Mouse (Mus musculus) cerebellum, adult 2 months (tissue): ENCODE data around the gene Cxadr.

Experiments
- CTCF ChIP-seq: fragments of 200-500 bp; IDR thresholded peaks from 2 replicates; pipeline ENCODE4 v1.5.1; 2011; ENCODE audit warnings: low read depth, mild to moderate bottlenecking, control low read depth, low read length, moderate library complexity, borderline replicate concordance; ENCODE audit not compliant: insufficient read depth
- POLR2A ChIP-seq: fragments of 200-500 bp; IDR thresholded peaks from 2 replicates; pipeline ENCODE4 v1.6.1; 2011; ENCODE audit warnings: low read length, control low read depth, borderline replicate concordance; ENCODE audit not compliant: insufficient read depth

DNA sequence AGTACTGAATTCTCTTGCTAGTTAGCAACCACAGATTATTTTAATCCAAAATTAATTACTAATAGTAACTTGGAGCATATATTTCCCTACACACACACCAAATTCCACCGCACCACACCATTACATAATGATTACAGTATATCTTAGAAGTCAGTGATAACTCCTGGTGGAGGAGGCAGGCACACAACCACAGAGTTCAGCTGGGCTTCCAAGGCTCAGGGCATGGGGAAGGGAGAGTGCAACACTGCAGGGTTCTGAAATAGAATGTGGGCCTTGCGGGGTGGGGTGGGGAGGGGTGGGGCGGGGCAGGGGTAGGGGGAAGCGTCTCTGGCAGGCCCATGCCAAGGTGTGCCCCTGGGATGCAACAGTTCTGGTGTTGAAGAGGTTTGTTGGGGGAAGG is 5.7 kb upstream of the Cxadr start:
- TF ChIP-seq POLR2A (no peak), CTCF (no peak)
